Mouse (Mus musculus): ENCODE data around the gene Tysnd1. TPM values are rescaled to one million over a fixed set of nuclear protein-coding genes. Genes with fewer than 3 reads are reported as not detected.

The Tysnd1 gene
- total RNA-seq, 2 experiments from 2014 or later: 12.9 to 16.7 TPM

DNA sequence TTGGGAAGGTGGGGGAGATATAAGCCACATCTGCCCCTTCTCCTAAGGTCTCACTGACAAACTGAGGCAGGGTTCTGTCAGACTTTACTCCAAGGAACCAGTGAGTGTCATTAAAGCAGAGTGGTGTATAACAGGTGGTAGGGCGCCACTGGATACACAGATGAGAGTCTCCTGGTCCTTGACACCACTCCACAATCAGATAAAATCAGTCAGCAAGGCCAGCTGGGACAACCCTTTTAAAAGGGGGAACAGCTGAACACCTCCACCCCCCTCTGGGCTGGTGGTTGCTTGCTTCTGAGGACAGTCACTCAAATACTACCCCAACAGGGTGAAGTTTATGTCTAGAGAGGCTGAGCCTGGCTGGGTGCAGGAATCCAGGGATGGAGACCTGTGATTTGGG lies 42.2 kb downstream of the Tysnd1 start:
- DNase-seq: no peak

DNA sequence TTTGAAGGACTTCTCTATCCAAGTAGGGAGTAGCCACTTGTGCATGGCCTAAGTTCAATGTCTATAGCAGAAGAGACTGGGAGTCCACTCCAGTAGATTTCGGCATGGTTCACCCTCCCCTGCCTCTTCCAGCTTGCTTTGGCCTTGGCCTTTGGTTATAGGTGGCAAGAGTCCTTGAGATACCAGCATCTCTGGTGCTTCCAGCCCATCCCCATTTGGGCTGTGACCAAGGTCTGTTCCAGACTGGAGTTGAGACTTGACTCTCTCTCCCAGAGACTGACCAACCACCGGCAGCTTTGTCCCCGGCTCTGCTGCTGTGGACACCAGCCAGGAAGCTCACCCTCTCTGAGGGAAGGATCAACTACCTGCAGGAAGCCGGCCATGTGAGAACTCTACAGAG lies 42.8 kb downstream of the Tysnd1 start:
- DNase-seq: no peak

DNA sequence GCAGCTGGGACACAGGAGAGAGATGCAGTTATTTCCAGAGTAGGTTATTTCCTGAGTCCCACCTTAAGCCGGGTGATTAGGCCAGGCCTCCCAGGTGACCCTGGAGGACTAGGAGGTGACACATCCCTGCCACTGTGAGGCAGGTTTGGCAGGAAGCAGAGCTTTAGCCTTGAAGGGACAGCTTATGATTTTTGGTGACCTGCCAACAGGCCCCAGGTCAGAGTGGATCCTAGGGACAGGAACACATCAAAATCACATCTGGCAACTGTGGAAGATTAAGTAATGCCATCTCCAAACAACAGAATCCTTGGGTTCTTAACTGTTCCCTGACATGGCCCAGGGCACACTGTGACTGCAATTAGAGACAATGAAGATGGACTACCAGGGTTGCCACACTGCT lies 46.0 kb downstream of the Tysnd1 start:
- no peak for DNase-seq

GRCm38 (mm10) chr10:61741873-61742272 lies 46.6 kb downstream of the Tysnd1 start:
- DNase-seq: no peak

DNA sequence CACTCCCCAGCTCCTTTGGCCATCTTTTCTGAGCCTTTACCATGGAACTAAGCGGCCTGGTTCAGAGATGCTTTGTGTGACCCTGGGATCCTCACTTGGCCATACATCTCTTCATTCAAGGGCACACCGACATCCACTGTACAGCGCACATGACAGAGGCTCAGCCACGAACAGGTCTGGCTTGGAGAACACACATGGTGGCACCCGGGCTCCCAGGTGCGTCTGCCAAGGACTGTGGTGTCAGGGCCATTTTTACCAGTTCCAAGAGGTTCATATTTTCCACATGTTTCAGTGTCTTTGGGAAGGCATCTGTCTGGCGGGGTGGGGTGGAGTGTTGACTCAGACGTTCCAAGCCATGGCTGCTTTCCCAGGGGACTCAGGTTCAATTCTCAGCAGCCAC lies 47.0 kb downstream of the Tysnd1 start:
- no peak for DNase-seq

- DNase-seq: peak; percentile 41
Measured at GRCm38 (mm10) chr10:61745133-61745532, 49.8 kb downstream of the Tysnd1 start.

- peak; percentile 28 for DNase-seq
Measured at GRCm38 (mm10) chr10:61747302-61747701, 52.0 kb downstream of the Tysnd1 start.

GRCm38 (mm10) chr10:61750014-61750413 lies 54.7 kb downstream of the Tysnd1 start:
- DNase-seq: no peak

- peak; percentile 33 for DNase-seq
Measured at GRCm38 (mm10) chr10:61751534-61752219, 56.4 kb downstream of the Tysnd1 start.

Other genes starting within 250 kb of the Tysnd1 start
- gene Eif4ebp2, start 242.9 kb upstream of the Tysnd1 start, total RNA-seq (2021): 100 to 1,000 TPM; 103 to 109 TPM
- gene Lrrc20, start 219.7 kb upstream of the Tysnd1 start, total RNA-seq (2021): 10 to 100 TPM; 62.3 to 64.9 TPM
- under 1 TPM in 1 of 2 experiments, not detected in 1; 0.11 TPM for gene Npffr1, start 100.0 kb upstream of the Tysnd1 start, total RNA-seq (2021)
- 10 to 100 TPM; 33.2 to 35.8 TPM for gene Ppa1, start 47.0 kb upstream of the Tysnd1 start, total RNA-seq (2021)
- 100 to 1,000 TPM; 139 to 141 TPM for gene Sar1a, start 15.2 kb upstream of the Tysnd1 start, total RNA-seq (2021)
- gene Aifm2, start 19.7 kb downstream of the Tysnd1 start, total RNA-seq (2021): 10 to 100 TPM; 11.4 to 12.3 TPM
- 1 to 10 TPM; 4.7 to 7.8 TPM for gene H2afy2, start 88.6 kb downstream of the Tysnd1 start, total RNA-seq (2021)